In the genomic region with DNA sequence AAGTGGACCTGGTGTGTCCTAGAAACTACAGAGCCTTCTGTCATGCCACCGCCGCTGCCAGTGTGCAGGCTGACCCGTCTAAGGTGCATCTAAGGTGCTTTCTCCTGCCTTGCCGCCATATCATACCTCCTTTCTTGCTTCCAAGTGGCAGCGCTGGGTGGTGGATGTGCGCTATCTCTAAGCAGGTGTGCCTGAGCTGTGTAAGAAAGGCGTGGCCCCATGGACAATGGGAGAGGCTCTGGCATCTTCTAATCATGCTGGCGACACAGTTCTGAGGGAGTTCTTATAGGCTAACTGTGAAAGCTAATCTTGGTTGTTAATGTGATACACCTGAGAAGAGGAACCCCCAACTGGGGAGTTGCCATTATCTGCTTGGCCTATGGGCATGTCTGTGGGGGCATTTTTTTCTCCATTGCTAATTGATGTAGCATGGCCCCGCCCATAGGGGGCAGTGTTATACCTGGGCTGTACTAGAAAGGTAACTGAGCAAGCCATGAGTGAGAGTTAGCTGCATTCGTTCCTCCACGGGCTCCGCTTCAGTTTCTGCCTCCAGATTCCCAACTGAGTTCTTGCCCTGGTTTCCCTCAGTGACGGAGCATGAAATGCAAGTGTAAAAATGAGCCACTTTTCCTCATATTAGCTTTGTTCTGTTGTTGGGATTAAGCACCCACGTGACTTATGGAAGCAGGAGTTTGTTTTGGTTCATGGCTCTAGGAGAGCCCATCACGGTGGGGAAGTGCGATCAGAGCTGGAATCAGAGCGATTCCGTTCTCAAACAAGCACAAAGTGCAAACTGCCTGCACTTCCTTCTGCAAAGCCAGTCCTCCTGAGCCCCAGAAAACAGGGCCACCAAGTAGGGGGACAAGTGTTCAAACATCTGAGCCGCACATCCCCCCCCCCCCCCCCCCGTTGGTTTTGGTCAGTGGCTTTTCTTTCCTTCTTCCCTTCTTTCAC, we compare ENCODE assay signal across 8 mouse cellular contexts. TPM values are rescaled to one million over a fixed set of nuclear protein-coding genes. Genes with fewer than 3 reads are reported as not detected.
DNase-seq lines count a peak whose midpoint lies in the region; ATAC-seq lines count a peak whose summit lies in the region.

No protein-coding gene starts in this region.

- H3K4me1 ChIP-seq in hindbrain, embryonic 11.5 days (replicated peaks; ENCODE audit: control insufficient read depth, insufficient read depth, low read length), result no peaks in the 10 kb centered on the region
- 0 out of 2 replicates have a peak, but pooled peaks cover 2% of the 10 kb centered on the region for H3K4me1 ChIP-seq in liver, embryonic 11.5 days (replicated peaks; ENCODE audit: control insufficient read depth, insufficient read depth, low read length)
- H3K4me1 ChIP-seq in neural tube, embryonic 13.5 days (replicated peaks), result no peaks in the 10 kb centered on the region

- H3K4me2 ChIP-seq in hindbrain, embryonic 11.5 days (replicated peaks; ENCODE audit: low read depth, low read length), result no peak overlapping the region
- peak overlapping the region; percentile 41 for H3K4me2 ChIP-seq in liver, embryonic 11.5 days
- peak overlapping the region; percentile 25; the same call in 1 of the 2 replicates for H3K4me2 ChIP-seq in neural tube, embryonic 13.5 days

- no peak overlapping the region for H3K27ac ChIP-seq in hindbrain, embryonic 11.5 days (ENCODE audit: low read depth, low read length)
- no peak overlapping the region for H3K27ac ChIP-seq in liver, embryonic 11.5 days (ENCODE audit: low read depth, low read length)
- H3K27ac ChIP-seq in neural tube, embryonic 13.5 days (replicated peaks), result no peak overlapping the region

- no peak for ATAC-seq in hindbrain, embryonic 11.5 days (ENCODE audit: low FRiP score)
- 0 out of 2 replicates have a peak, but pooled peaks have one; percentile 49 for ATAC-seq in liver, embryonic 11.5 days (replicated peaks; ENCODE audit: low FRiP score)
- no peak for ATAC-seq in neural tube, embryonic 13.5 days (ENCODE audit: low read depth)

- 53% methylated on average over 20 of the region's 20 CpGs for WGBS in hindbrain, embryonic 11.5 days
- WGBS in liver, embryonic 11.5 days, result 51% methylated on average over 20 of the region's 20 CpGs
- 59% methylated on average over 19 of the region's 20 CpGs for WGBS in neural tube, embryonic 13.5 days

- H3K4me3 ChIP-seq in hindbrain, embryonic 11.5 days (ENCODE audit: low read depth, low read length), result no peak overlapping the region
- H3K4me3 ChIP-seq in liver, embryonic 11.5 days (ENCODE audit: low read depth, low read length), result 0 out of 2 replicates have a peak overlapping the region, but pooled peaks have one; percentile 10
- H3K4me3 ChIP-seq in neural tube, embryonic 13.5 days, result no peak overlapping the region

- H3K9me3 ChIP-seq in hindbrain, embryonic 11.5 days (ENCODE audit: control insufficient read depth, low read length), result no peaks in the 10 kb centered on the region
- no peaks in the 10 kb centered on the region for H3K9me3 ChIP-seq in liver, embryonic 11.5 days (ENCODE audit: control insufficient read depth, low read length)
- H3K9me3 ChIP-seq in neural tube, embryonic 13.5 days, result no peaks in the 10 kb centered on the region

- peak; percentile 6 to 28 for DNase-seq in urinary bladder, adult 18-20 months (ENCODE audit: low spot score in 2 of 2)
- DNase-seq in urinary bladder, postnatal 10 days (ENCODE audit: low spot score), result no peak
- DNase-seq in embryo, embryonic 11 days, result peak; percentile 58
- peak; percentile 52 for DNase-seq in hindbrain, embryonic 11.5 days (ENCODE audit: low spot score)
- DNase-seq in liver, embryonic 11.5 days (ENCODE audit: low spot score), result peak; percentile 57
- DNase-seq in left cerebral cortex, adult 11 months (ENCODE audit: low spot score), result no peak
- no peak for DNase-seq in MN1 (ENCODE audit: low spot score)

- H3K36me3 ChIP-seq in hindbrain, embryonic 11.5 days (ENCODE audit: control insufficient read depth, insufficient read depth, low read length), result no peaks in the 10 kb centered on the region
- H3K36me3 ChIP-seq in liver, embryonic 11.5 days (ENCODE audit: control insufficient read depth, insufficient read depth, low read length), result no peaks in the 10 kb centered on the region
- no peaks in the 10 kb centered on the region for H3K36me3 ChIP-seq in neural tube, embryonic 13.5 days

- H3K27me3 ChIP-seq in hindbrain, embryonic 11.5 days (ENCODE audit: control insufficient read depth, insufficient read depth, low read length), result no peaks in the 10 kb centered on the region
- H3K27me3 ChIP-seq in liver, embryonic 11.5 days (replicated peaks; ENCODE audit: control insufficient read depth, insufficient read depth, low read length), result no peaks in the 10 kb centered on the region
- H3K27me3 ChIP-seq in neural tube, embryonic 13.5 days, result no peaks in the 10 kb centered on the region

- no peak overlapping the region for H3K9ac ChIP-seq in hindbrain, embryonic 11.5 days (ENCODE audit: low read depth, low read length)
- no peak overlapping the region for H3K9ac ChIP-seq in liver, embryonic 11.5 days (ENCODE audit: low read depth, low read length)
- H3K9ac ChIP-seq in neural tube, embryonic 13.5 days, result no peak overlapping the region

RNA-seq across cellular contexts. Expression of gene BC048403, which starts 31.2 kb away (rescaled TPM):
- polyA plus RNA-seq in hindbrain, embryonic 11.5 days (2014; fragmentation: Nextera tagmentation; extraction: Ambion mirVana), result 2.9 and 3.6 TPM in 2 replicates
- polyA plus RNA-seq in liver, embryonic 11.5 days (2014; fragmentation: Nextera tagmentation; extraction: Ambion mirVana), result 5.6 and 6.7 TPM in 2 replicates
- 2.3 and 2.7 TPM in 2 replicates for polyA plus RNA-seq in neural tube, embryonic 13.5 days (2015; fragmentation: Nextera tagmentation; extraction: Ambion mirVana)

Comparison
In these comparisons a context has a peak if more than half of its experiments do, and no peak if none do; other contexts are left out.
1. DNase-seq: peak in urinary bladder, adult 18-20 months (2 of 2), embryo, embryonic 11 days (single experiment), hindbrain, embryonic 11.5 days (single experiment) and liver, embryonic 11.5 days (single experiment); none in urinary bladder, postnatal 10 days (single experiment), left cerebral cortex, adult 11 months (single experiment) and MN1 (single experiment).